Mouse (Mus musculus) lung, postnatal 0 days (tissue): Measurements from ENCODE around the gene Lyl1.

Source experiments
- CTCF ChIP-seq: IDR thresholded peaks from 2 replicates; pipeline ENCODE4 v1.5.1; 2016; ENCODE audit warnings: antibody characterized with exemption, mild to moderate bottlenecking
- EP300 ChIP-seq: IDR thresholded peaks from 2 replicates; pipeline ENCODE4 v1.6.1; 2016; ENCODE audit warnings: antibody characterized with exemption, mild to moderate bottlenecking, control low read depth

- TF ChIP-seq CTCF (no peak), EP300 (no peak)
Observed at GRCm38 (mm10) chr8:84668731-84669485, 32.3 kb upstream of the Lyl1 start.
